12 mouse cellular contexts compared by ENCODE assay signal in genomic region chr10:13801296-13801695, GRCm38 (mm10).
"Had no signal": no experiment of that assay in that cellular context is flagged by ENCODE, and none has a peak within 500 bp of the region (broad histone marks: within the 10 kb centered on the region; RNA-seq: fewer than 3 reads in every experiment).

No protein-coding gene starts in this region.

- H3K4me2 ChIP-seq: liver, embryonic 12.5 days; lung, embryonic 14.5 days; midbrain, embryonic 12.5 days; stomach, embryonic 15.5 days had no signal

- ATAC-seq: liver, embryonic 12.5 days; midbrain, embryonic 16.5 days had no signal

- H3K4me1 ChIP-seq: limb, embryonic 10.5 days; liver, embryonic 12.5 days; midbrain, embryonic 12.5 days; stomach, embryonic 15.5 days had no signal

- H3K36me3 ChIP-seq: limb, embryonic 10.5 days; stomach, embryonic 15.5 days had no signal

- H3K9ac ChIP-seq: liver, embryonic 12.5 days; lung, embryonic 14.5 days; midbrain, embryonic 12.5 days; stomach, embryonic 15.5 days had no signal

- H3K27ac ChIP-seq: limb, embryonic 10.5 days; liver, embryonic 12.5 days; macrophage; midbrain, embryonic 12.5 days; stomach, embryonic 15.5 days had no signal

- H3K4me3 ChIP-seq: limb, embryonic 10.5 days; liver, embryonic 12.5 days; midbrain, embryonic 12.5 days; stomach, embryonic 15.5 days had no signal

- H3K9me3 ChIP-seq: limb, embryonic 10.5 days; liver, embryonic 12.5 days; midbrain, embryonic 12.5 days; stomach, embryonic 15.5 days had no signal

- DNase-seq: kidney, postnatal 14 days; lung, embryonic 14.5 days; lung, postnatal 14 days; right cerebral cortex, postnatal 14 days; thymus, adult 2 months; thymus, postnatal 25 days had no signal

- H3K27me3 ChIP-seq: liver, embryonic 12.5 days; midbrain, embryonic 12.5 days; stomach, embryonic 15.5 days had no signal
